Mouse (Mus musculus) hematopoietic stem cell, adult 5-6 weeks (primary cell): Measurements from ENCODE around the gene Pax7. TPM values are rescaled to one million over a fixed set of nuclear protein-coding genes. Genes with fewer than 3 reads are reported as not detected.

Experiments
- ATAC-seq, 2 experiments: fragments of 125-278 bp in 1 of 2; replicated peaks in 1 of 2; 2 replicates each; pipeline ENCODE4 v1.8.0; 2016 to 2017; ENCODE audit warnings: inconsistent platforms in 2 of 2, mild to moderate bottlenecking in 2 of 2, moderate number of reproducible peaks in 2 of 2, low read depth in 1 of 2, moderate TSS enrichment in 1 of 2; ENCODE audit not compliant: low FRiP score in 2 of 2, poor library complexity in 2 of 2, severe bottlenecking in 2 of 2, insufficient read depth in 1 of 2, low TSS enrichment in 1 of 2
- total RNA-seq: library from RNA; stranded (forward); fragments of 172-1452, 232-1000 nt; gene quantifications from 2 replicates; pipeline ENCODE4 v1.2.3, GENCODE M21; 2017

Pax7 gene
- total RNA-seq, 1 experiment from 2014 or later, result not detected

- no peak for ATAC-seq
Measured at GRCm38 (mm10) chr4:139822214-139823137, 10.9 kb downstream of the Pax7 start.

GRCm38 (mm10) chr4:139821491-139822160, 11.7 kb downstream of the Pax7 start:
- no peak for ATAC-seq

- no peak for ATAC-seq
Measured at GRCm38 (mm10) chr4:139821071-139821470, 12.3 kb downstream of the Pax7 start.

GRCm38 (mm10) chr4:139819411-139820030, 13.8 kb downstream of the Pax7 start:
- no peak for ATAC-seq

GRCm38 (mm10) chr4:139818163-139818562, 15.2 kb downstream of the Pax7 start:
- ATAC-seq, result no peak

- peak; percentile 51 to 60; a peak in 3 of 4 replicates for ATAC-seq
Measured at GRCm38 (mm10) chr4:139813371-139813960, 19.9 kb downstream of the Pax7 start.

- no peak for ATAC-seq
Measured at GRCm38 (mm10) chr4:139811901-139812300, 21.4 kb downstream of the Pax7 start.

GRCm38 (mm10) chr4:139811475-139811874, 21.9 kb downstream of the Pax7 start:
- no peak for ATAC-seq

GRCm38 (mm10) chr4:139810762-139811438, 22.4 kb downstream of the Pax7 start:
- no peak for ATAC-seq

- ATAC-seq, result no peak
Measured at GRCm38 (mm10) chr4:139809381-139809820, 23.9 kb downstream of the Pax7 start.

- ATAC-seq, result no peak
Measured at GRCm38 (mm10) chr4:139807820-139808219, 25.5 kb downstream of the Pax7 start.

GRCm38 (mm10) chr4:139807191-139807808, 26.0 kb downstream of the Pax7 start:
- ATAC-seq, result no peak

- ATAC-seq, result no peak
Measured at GRCm38 (mm10) chr4:139804896-139805295, 28.4 kb downstream of the Pax7 start.

- ATAC-seq, result no peak
Measured at GRCm38 (mm10) chr4:139803981-139804380, 29.3 kb downstream of the Pax7 start.

GRCm38 (mm10) chr4:139799436-139800100, 33.8 kb downstream of the Pax7 start:
- no peak for ATAC-seq

GRCm38 (mm10) chr4:139797344-139797743, 36.0 kb downstream of the Pax7 start:
- no peak for ATAC-seq
